Mouse (Mus musculus): ENCODE measurements at regions not wholly inside any gene's neighbourhood (a gene's known extent, or its start where the extent isn't known, plus 50 kb on each side); places are given as distances from the start of the nearest gene placed in this dataset.

- TF ChIP-seq CTCF (IDR thresholded peaks at IDR 0.05; ENCODE audit: low read depth, low read length) (peak; percentile 27; the same call in 1 of the 2 replicates), POLR2A (IDR thresholded peaks at IDR 0.05; ENCODE audit: extremely low read depth, insufficient read depth, low read length) (no peak)
Measured at GRCm38 (mm10) chr11:52517330-52517729, 121.1 kb downstream of the 9530068E07Rik start.
